Mouse (Mus musculus) kidney, embryonic 14.5 days (tissue): ENCODE data around the gene Aff1. TPM values are rescaled to one million over a fixed set of nuclear protein-coding genes. Genes with fewer than 3 reads are reported as not detected.

ENCODE experiments used
- ATAC-seq: fragments of 200-750 bp; cut with Nextera tagmentation; 2 replicates; pipeline ENCODE4 v1.8.0; 2017; ENCODE audit warnings: moderate number of reproducible peaks, mild to moderate bottlenecking, moderate TSS enrichment, moderate library complexity; ENCODE audit not compliant: low FRiP score, low TSS enrichment
- H3K27ac ChIP-seq: fragments of 300-500 bp; sonication (generic); 2 replicates; pipeline ENCODE4 v1.5.1; 2014; ENCODE audit warnings: low read depth, mild to moderate bottlenecking, low read length, moderate library complexity, mixed read lengths
- H3K27me3 ChIP-seq: fragments of 300-500 bp; sonication (generic); 2 replicates; pipeline ENCODE4 v1.6.1; 2014; ENCODE audit warnings: mild to moderate bottlenecking, low read length; ENCODE audit not compliant: control insufficient read depth, insufficient read depth
- H3K36me3 ChIP-seq: fragments of 300-500 bp; sonication (generic); 2 replicates; pipeline ENCODE4 v1.6.1; 2014; ENCODE audit warnings: low read length, mixed read lengths; ENCODE audit not compliant: control insufficient read depth, insufficient read depth
- H3K4me1 ChIP-seq: fragments of 300-500 bp; sonication (generic); 2 replicates; pipeline ENCODE4 v1.6.1; 2014; ENCODE audit warnings: low read length, mixed read lengths; ENCODE audit not compliant: control insufficient read depth, insufficient read depth
- H3K4me2 ChIP-seq: fragments of 300-500 bp; sonication (generic); replicated peaks from 2 replicates; pipeline ENCODE4 v1.6.1; 2014; ENCODE audit warnings: low read depth, mild to moderate bottlenecking, low read length
- H3K4me3 ChIP-seq: fragments of 300-500 bp; sonication (generic); 2 replicates; pipeline ENCODE4 v1.5.1; 2014; ENCODE audit warnings: mild to moderate bottlenecking, low read length
- H3K9ac ChIP-seq: fragments of 300-500 bp; sonication (generic); 2 replicates; pipeline ENCODE4 v1.6.1; 2014; ENCODE audit warnings: low read depth, mild to moderate bottlenecking, low read length, moderate library complexity
- H3K9me3 ChIP-seq: fragments of 300-500 bp; sonication (generic); 2 replicates; pipeline ENCODE4 v1.6.1; 2016; ENCODE audit warnings: low read length; ENCODE audit not compliant: control insufficient read depth
- WGBS: fragments of 180-500 bp; shearing (Covaris S2); extraction: QIAGEN DNeasy Blood & Tissue Kit; methylation state at CpG from one replicate; pipeline ENCODE4 v1.1.7; 2014; 5-methylcytosine and 5-hydroxymethylcytosine counted together
- polyA plus RNA-seq: library from polyadenylated mRNA; unstranded; fragments of >200 nt; fragmentation: Nextera tagmentation; extraction: Ambion mirVana; gene quantifications from 2 replicates; pipeline ENCODE4 v1.2.1, GENCODE M21; 2014

The Aff1 gene
- polyA plus RNA-seq, 1 experiment from 2014 or later: 14.4 TPM

- no peak overlapping the region for H3K4me3 ChIP-seq
- no peaks in the 10 kb centered on the region for H3K36me3 ChIP-seq
- 30% methylated on average over 3 of the region's 3 CpGs for WGBS
- H3K9me3 ChIP-seq: no peaks in the 10 kb centered on the region
- ATAC-seq: no peak
- no peak overlapping the region for H3K4me2 ChIP-seq
- no peak overlapping the region for H3K9ac ChIP-seq
- no peaks in the 10 kb centered on the region for H3K4me1 ChIP-seq
- no peaks in the 10 kb centered on the region for H3K27me3 ChIP-seq
- no peak overlapping the region for H3K27ac ChIP-seq
These were observed 10.3 kb upstream of the Aff1 start for GRCm38 (mm10) chr5:103681824-103682223.

DNA sequence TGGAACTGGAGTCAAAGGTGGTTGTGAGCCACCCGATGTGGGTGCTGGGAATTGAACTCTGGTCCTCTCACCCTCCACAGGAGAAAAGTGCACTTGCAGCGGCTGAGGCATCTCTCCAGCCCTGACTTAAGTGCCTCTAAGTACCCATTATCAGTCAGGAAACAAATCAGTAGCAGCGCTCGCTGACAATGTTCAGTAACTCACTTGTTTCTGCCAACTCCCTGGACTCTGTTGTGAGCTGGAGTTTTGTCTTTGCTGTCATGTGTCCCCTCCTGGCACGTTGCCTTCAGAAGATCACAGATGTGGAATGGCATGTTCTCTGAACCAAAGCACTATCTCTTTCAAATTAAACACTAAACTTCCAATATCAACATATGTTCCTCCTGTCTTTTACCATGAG, 2.5 kb upstream of the Aff1 start:
- Histone ChIP-seq H3K9me3 (no peaks in the 10 kb centered on the region), H3K4me3 (no peak overlapping the region), H3K4me1 (no peaks in the 10 kb centered on the region), H3K9ac (no peak overlapping the region), H3K27me3 (peaks cover 9% of the 10 kb centered on the region; the same call in 1 of the 2 replicates), H3K4me2 (no peak overlapping the region), H3K27ac (no peak overlapping the region), H3K36me3 (no peaks in the 10 kb centered on the region)
- ATAC-seq: no peak
- 88% methylated on average over 5 of the region's 5 CpGs for WGBS

DNA sequence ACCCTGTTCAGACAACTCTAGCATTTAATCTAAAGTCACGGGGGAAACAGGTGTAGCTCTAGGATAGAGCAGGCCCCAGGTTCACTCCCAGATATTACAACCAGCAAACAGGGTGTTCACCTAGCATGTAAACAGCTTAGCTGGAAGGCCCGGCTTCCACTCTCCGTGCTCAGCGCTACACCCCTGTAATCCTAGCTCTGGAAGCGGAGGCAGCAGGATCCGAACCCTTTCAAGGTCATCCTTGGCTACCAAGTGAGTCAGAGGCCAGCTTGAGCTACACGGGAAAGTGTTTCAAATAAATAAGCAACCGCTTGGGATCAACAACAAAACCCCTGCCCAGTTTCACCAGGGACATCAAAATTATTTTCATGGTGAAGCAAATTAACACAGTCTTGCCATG, 2.0 kb upstream of the Aff1 start:
- Histone ChIP-seq H3K9ac (no peak overlapping the region), H3K36me3 (no peaks in the 10 kb centered on the region), H3K4me1 (no peaks in the 10 kb centered on the region), H3K27me3 (peaks cover 9% of the 10 kb centered on the region; the same call in 1 of the 2 replicates), H3K4me3 (no peak overlapping the region), H3K27ac (no peak overlapping the region), H3K9me3 (no peaks in the 10 kb centered on the region), H3K4me2 (no peak overlapping the region)
- ATAC-seq: no peak
- 86% methylated on average over 8 of the region's 8 CpGs for WGBS

GRCm38 (mm10) chr5:103691171-103691570, 1.0 kb upstream of the Aff1 start:
- H3K4me3 ChIP-seq: no peak overlapping the region
- no peak overlapping the region for H3K4me2 ChIP-seq
- peaks cover 9% of the 10 kb centered on the region; the same call in 1 of the 2 replicates for H3K27me3 ChIP-seq

GRCm38 (mm10) chr5:103692531-103693040, 412 bp downstream of the Aff1 start:
- Histone ChIP-seq H3K27ac (no peak overlapping the region), H3K27me3 (peaks cover 9% of the 10 kb centered on the region; the same call in 1 of the 2 replicates), H3K36me3 (no peaks in the 10 kb centered on the region), H3K4me2 (peak overlapping the region; percentile 97), H3K4me3 (peak overlapping the region; percentile 64), H3K9me3 (no peaks in the 10 kb centered on the region), H3K4me1 (no peaks in the 10 kb centered on the region), H3K9ac (peak overlapping the region; percentile 56; the same call in 1 of the 2 replicates)
- WGBS: under 1% methylated on average over 34 of the region's 34 CpGs
- no peak; the same call in 1 of the 2 replicates for ATAC-seq

More at GRCm38 (mm10) chr5:103691171-103691570, 1.0 kb upstream of the Aff1 start:
- Histone ChIP-seq H3K27ac (no peak overlapping the region), H3K4me1 (no peaks in the 10 kb centered on the region), H3K36me3 (no peaks in the 10 kb centered on the region), H3K9ac (no peak overlapping the region), H3K9me3 (no peaks in the 10 kb centered on the region)
- no peak for ATAC-seq

DNA sequence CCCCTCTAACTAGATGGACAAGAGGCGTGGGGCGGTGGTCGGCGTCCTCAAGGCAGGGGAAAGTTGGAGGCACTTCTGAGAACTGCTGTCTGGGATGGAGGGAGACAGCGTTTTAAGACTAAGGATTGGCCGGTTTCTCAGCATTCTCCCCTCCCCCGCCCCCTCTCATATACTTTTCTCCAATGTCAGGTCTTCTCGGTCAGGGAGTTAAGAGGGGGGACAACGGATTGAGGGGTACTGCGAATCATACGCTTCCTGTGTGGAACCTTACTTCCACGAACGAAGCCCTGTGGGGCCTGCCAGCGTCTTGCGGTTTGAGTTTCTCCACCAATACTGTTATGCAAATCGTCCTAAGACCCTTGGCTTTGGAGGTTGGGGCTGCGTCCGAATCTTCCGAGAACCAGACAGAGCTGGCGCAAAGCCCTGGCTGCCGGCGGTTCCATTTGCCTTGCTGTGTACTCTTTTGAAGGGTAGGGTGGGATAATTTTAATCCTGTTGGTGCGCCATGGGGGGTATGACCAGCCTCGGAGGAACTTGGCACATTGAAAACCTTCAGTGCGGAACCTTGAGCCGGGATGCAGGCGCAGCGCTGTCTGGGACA, 967 bp downstream of the Aff1 start:
- peak overlapping the region; percentile 56 for H3K9ac ChIP-seq
- no peaks in the 10 kb centered on the region for H3K36me3 ChIP-seq
- peak overlapping the region; percentile 64 for H3K4me3 ChIP-seq
- peak overlapping the region; percentile 97 for H3K4me2 ChIP-seq
- ATAC-seq: peak; percentile 32
- WGBS: under 1% methylated on average over 28 of the region's 28 CpGs
- no peak overlapping the region for H3K27ac ChIP-seq
- H3K27me3 ChIP-seq: peaks cover 9% of the 10 kb centered on the region; the same call in 1 of the 2 replicates
- H3K9me3 ChIP-seq: no peaks in the 10 kb centered on the region
- no peaks in the 10 kb centered on the region for H3K4me1 ChIP-seq

DNA sequence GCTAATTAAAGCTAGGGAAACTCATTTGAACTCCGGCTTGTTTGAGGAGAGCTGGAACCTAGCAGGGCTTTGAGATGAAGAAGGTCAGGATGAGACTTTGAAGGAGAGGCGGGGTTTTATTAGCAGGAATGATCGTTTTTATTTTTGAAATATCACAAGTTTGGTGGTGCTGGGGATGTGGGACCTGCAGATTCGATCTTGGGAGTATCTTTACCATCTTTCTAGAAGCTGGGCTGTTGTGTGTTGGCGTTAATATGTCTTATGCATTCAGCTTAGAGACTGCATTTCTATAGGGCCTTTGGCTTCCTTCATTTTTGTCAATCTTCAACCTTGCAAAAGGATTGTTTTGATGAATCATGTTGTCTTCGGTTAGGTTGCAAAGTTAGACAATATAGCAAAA, 1.9 kb downstream of the Aff1 start:
- no peak for ATAC-seq
- Histone ChIP-seq H3K4me1 (no peaks in the 10 kb centered on the region), H3K4me3 (no peak overlapping the region), H3K9ac (no peak overlapping the region), H3K27ac (no peak overlapping the region), H3K36me3 (no peaks in the 10 kb centered on the region), H3K9me3 (no peaks in the 10 kb centered on the region), H3K4me2 (no peak overlapping the region; the same call in 1 of the 2 replicates), H3K27me3 (peaks cover 9% of the 10 kb centered on the region; the same call in 1 of the 2 replicates)
- 51% methylated on average over 6 of the region's 6 CpGs for WGBS

DNA sequence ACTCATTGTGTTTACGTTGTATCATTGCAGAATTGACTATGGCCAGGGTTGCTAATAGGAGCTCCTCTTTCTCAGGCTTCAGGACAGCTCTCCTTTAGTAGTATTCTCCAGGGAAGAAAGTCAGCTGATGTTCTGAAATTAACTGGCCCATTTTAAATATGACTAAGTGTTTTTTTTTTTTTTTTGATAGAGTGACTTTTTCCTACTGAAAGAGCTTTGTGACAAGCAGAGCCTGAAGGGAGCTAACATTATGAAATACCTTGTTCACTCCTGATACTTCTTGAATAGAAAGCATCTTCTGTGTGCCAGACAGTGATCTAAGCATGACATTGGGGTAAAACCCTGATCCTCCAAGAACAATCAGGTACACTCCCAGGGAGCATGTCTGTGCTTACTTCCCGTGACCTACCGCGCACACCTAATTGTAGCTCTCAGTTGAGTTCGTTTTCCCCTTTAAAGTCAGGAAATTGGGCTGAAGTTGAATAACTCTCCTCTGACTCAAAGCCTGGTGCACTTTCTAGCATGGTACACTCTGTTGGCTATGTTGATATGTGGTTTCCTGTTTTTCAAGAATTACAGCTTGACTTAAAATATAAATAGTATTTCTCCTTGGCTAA, 5.8 kb downstream of the Aff1 start:
- H3K4me3 ChIP-seq: no peak overlapping the region
- H3K27me3 ChIP-seq: peaks cover 9% of the 10 kb centered on the region; the same call in 1 of the 2 replicates
- no peak overlapping the region for H3K27ac ChIP-seq
- no peaks in the 10 kb centered on the region for H3K9me3 ChIP-seq
- no peaks in the 10 kb centered on the region for H3K4me1 ChIP-seq
- H3K9ac ChIP-seq: no peak overlapping the region
- no peak overlapping the region for H3K4me2 ChIP-seq
- H3K36me3 ChIP-seq: no peaks in the 10 kb centered on the region
- no peak for ATAC-seq
- WGBS: 73% methylated on average over 5 of the region's 5 CpGs

GRCm38 (mm10) chr5:103698577-103698976, 6.4 kb downstream of the Aff1 start:
- Histone ChIP-seq H3K9ac (no peak overlapping the region), H3K4me1 (no peaks in the 10 kb centered on the region), H3K4me2 (no peak overlapping the region), H3K9me3 (no peaks in the 10 kb centered on the region), H3K27ac (no peak overlapping the region), H3K27me3 (peaks cover 3% of the 10 kb centered on the region; the same call in 1 of the 2 replicates), H3K36me3 (no peaks in the 10 kb centered on the region), H3K4me3 (no peak overlapping the region)
- no peak for ATAC-seq
- WGBS: 70% methylated on average over 4 of the region's 4 CpGs
